Mouse (Mus musculus) thymus, postnatal 10 days (tissue): ENCODE measurements around the gene Trpv3.
"Not testable (repeated sequence)": the region's sequence is repeated elsewhere in the genome, so short reads cannot be mapped to it uniquely, and the experiment has no call there.

Experiments
- DNase-seq, 2 experiments: peaks; one replicate each; pipeline ENCODE4 v3.0.0; 2021; ENCODE audit warnings: low spot score in 2 of 2

The Trpv3 gene

GRCm38 (mm10) chr11:73289621-73290020 is 22.4 kb downstream of the Trpv3 start:
- DNase-seq: no peak

GRCm38 (mm10) chr11:73303123-73303522 is 35.9 kb downstream of the Trpv3 start:
- DNase-seq: no peak

GRCm38 (mm10) chr11:73315961-73316360 is 48.8 kb downstream of the Trpv3 start:
- no peak for DNase-seq

GRCm38 (mm10) chr11:73318581-73318980 is 51.4 kb downstream of the Trpv3 start:
- not testable (repeated sequence) for DNase-seq

- DNase-seq: not testable (repeated sequence)
These were observed 53.9 kb downstream of the Trpv3 start for GRCm38 (mm10) chr11:73321064-73321463.

GRCm38 (mm10) chr11:73323906-73324830 is 57.0 kb downstream of the Trpv3 start:
- no peak for DNase-seq

GRCm38 (mm10) chr11:73326485-73326886 is 59.3 kb downstream of the Trpv3 start:
- no peak for DNase-seq

- DNase-seq: no peak
These were observed 60.2 kb downstream of the Trpv3 start for GRCm38 (mm10) chr11:73327361-73327760.

GRCm38 (mm10) chr11:73329442-73329841 is 62.3 kb downstream of the Trpv3 start, which contains the start of the genes Aspa, Gm49340 and Spata22:
Aspa (minus strand) TSS chr11:73329596.
Gm49340 (plus strand) TSS chr11:73329741.
Spata22 (plus strand) TSS chr11:73329741.
- no peak for DNase-seq

GRCm38 (mm10) chr11:73333357-73333756 is 66.2 kb downstream of the Trpv3 start:
- DNase-seq: no peak

GRCm38 (mm10) chr11:73336919-73337318 is 69.7 kb downstream of the Trpv3 start:
- no peak for DNase-seq
